Mouse (Mus musculus) hindbrain, postnatal 0 days (tissue): ENCODE measurements around the gene Gucy1a1. TPM values are rescaled to one million over a fixed set of nuclear protein-coding genes. Genes with fewer than 3 reads are reported as not detected.

Experiments
- ATAC-seq: fragments of 200-750 bp; cut with Nextera tagmentation; 2 replicates; pipeline ENCODE4 v1.8.0; 2017; ENCODE audit warnings: mild to moderate bottlenecking, moderate TSS enrichment, moderate library complexity
- DNase-seq: peaks from one replicate; pipeline ENCODE4 v3.0.0-alpha.2; 2015; ENCODE audit warnings: low spot score
- H3K27ac ChIP-seq: fragments of 300-500 bp; sonication (generic); 2 replicates; pipeline ENCODE4 v1.5.1; 2014; ENCODE audit warnings: mild to moderate bottlenecking
- H3K27me3 ChIP-seq: fragments of 300-500 bp; sonication (generic); 2 replicates; pipeline ENCODE4 v1.6.1; 2014; ENCODE audit warnings: low read length, mixed read lengths; ENCODE audit not compliant: insufficient read depth
- H3K36me3 ChIP-seq: fragments of 300-500 bp; sonication (generic); 2 replicates; pipeline ENCODE4 v1.6.1; 2014; ENCODE audit warnings: low read length, mixed read lengths; ENCODE audit not compliant: insufficient read depth
- H3K4me1 ChIP-seq: fragments of 300-500 bp; sonication (generic); 2 replicates; pipeline ENCODE4 v1.6.1; 2014; ENCODE audit warnings: antibody characterized with exemption, low read length, mixed read lengths; ENCODE audit not compliant: insufficient read depth
- H3K4me2 ChIP-seq: fragments of 300-500 bp; sonication (generic); 2 replicates; pipeline ENCODE4 v1.6.1; 2014; ENCODE audit warnings: low read depth, mild to moderate bottlenecking, low read length, moderate library complexity, mixed read lengths
- H3K4me3 ChIP-seq: fragments of 300-500 bp; sonication (generic); 2 replicates; pipeline ENCODE4 v1.5.1; 2014; ENCODE audit warnings: low read length
- H3K9ac ChIP-seq: fragments of 300-500 bp; sonication (generic); replicated peaks from 2 replicates; pipeline ENCODE4 v1.6.1; 2014; ENCODE audit warnings: mild to moderate bottlenecking, low read length, moderate library complexity, mixed read lengths
- H3K9me3 ChIP-seq: fragments of 300-500 bp; sonication (generic); 2 replicates; pipeline ENCODE4 v1.6.1; 2016; ENCODE audit warnings: low read length, mixed read lengths
- CTCF ChIP-seq: IDR thresholded peaks from 2 replicates; pipeline ENCODE4 v1.5.1; 2016; ENCODE audit warnings: antibody characterized with exemption, control low read depth, low read depth
- WGBS: fragments of 180-500 bp; shearing (Covaris S2); extraction: QIAGEN DNeasy Blood & Tissue Kit; methylation state at CpG from one replicate; pipeline ENCODE4 v1.1.7; 2014; 5-methylcytosine and 5-hydroxymethylcytosine counted together
- microRNA-seq, 2 experiments: library from miRNA; unstranded; fragments of <30 nt; microRNA quantifications; one replicate each; pipeline ENCODE4; 2016
- polyA plus RNA-seq: library from polyadenylated mRNA; unstranded; fragments of >200 nt; fragmentation: Nextera tagmentation; extraction: Ambion mirVana; gene quantifications from 2 replicates; pipeline ENCODE4 v1.2.1, GENCODE M21; 2015
- total RNA-seq: library from RNA; depleted of rRNA; stranded (reverse); fragments of >200 nt; gene quantifications from 2 replicates; pipeline ENCODE4 v1.2.3, GENCODE M21; 2014; rRNA removed

The Gucy1a1 gene
- total and polyA plus RNA-seq, 2 experiments from 2014 or later, result 27.6 to 43.4 TPM

GRCm38 (mm10) chr3:82046087-82046486 is 99.5 kb downstream of the Gucy1a1 start:
- no peaks in the 10 kb centered on the region for H3K4me1 ChIP-seq
- peaks cover 8% of the 10 kb centered on the region; the same call in 1 of the 2 replicates for H3K36me3 ChIP-seq
- H3K4me2 ChIP-seq, result no peak overlapping the region
- no peak overlapping the region for H3K9ac ChIP-seq
- DNase-seq (no peak), ATAC-seq (no peak)
- H3K27me3 ChIP-seq, result no peaks in the 10 kb centered on the region
- no peak overlapping the region for H3K4me3 ChIP-seq
- H3K27ac ChIP-seq, result no peak overlapping the region
- H3K9me3 ChIP-seq, result no peaks in the 10 kb centered on the region
- no peak for TF ChIP-seq CTCF
- WGBS, result 87% methylated on average over 8 of the region's 8 CpGs

DNA sequence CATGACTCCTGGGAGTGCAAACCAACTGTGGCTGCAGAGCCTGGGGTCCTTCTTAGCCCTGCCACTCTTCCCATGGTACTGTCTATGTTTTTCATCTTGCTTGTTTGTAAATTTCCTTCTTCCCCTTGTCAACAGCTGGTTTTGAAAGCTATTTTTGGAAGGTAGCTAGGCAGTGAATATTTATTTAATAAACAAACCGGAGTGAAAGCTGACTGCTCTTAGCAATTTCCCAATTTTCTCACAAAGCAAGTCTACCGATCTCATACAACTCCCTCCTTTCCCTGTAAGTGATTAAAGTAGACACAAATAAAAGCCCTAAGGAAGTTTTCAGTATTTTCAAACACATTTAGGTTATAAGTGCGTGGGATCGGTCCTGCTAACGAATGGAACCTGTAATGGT is 100.7 kb downstream of the Gucy1a1 start:
- 92% methylated on average over 5 of the region's 5 CpGs for WGBS
- Histone ChIP-seq H3K36me3 (peaks cover 8% of the 10 kb centered on the region; the same call in 1 of the 2 replicates), H3K4me1 (no peaks in the 10 kb centered on the region), H3K9ac (no peak overlapping the region), H3K27ac (no peak overlapping the region), H3K27me3 (no peaks in the 10 kb centered on the region), H3K4me3 (no peak overlapping the region), H3K9me3 (no peaks in the 10 kb centered on the region), H3K4me2 (no peak overlapping the region)
- TF ChIP-seq CTCF, result no peak
- ATAC-seq, result no peak
- no peak for DNase-seq

GRCm38 (mm10) chr3:82043676-82044075 is 101.9 kb downstream of the Gucy1a1 start:
- Histone ChIP-seq H3K4me3 (no peak overlapping the region), H3K36me3 (peaks cover 8% of the 10 kb centered on the region; the same call in 1 of the 2 replicates), H3K9ac (no peak overlapping the region), H3K27ac (no peak overlapping the region), H3K9me3 (no peaks in the 10 kb centered on the region), H3K27me3 (no peaks in the 10 kb centered on the region), H3K4me1 (no peaks in the 10 kb centered on the region), H3K4me2 (no peak overlapping the region)
- WGBS, result 84% methylated on average over 6 of the region's 6 CpGs
- TF ChIP-seq CTCF, result no peak
- DNase-seq, result no peak
- ATAC-seq, result no peak

Small RNA genes lying within 50 kb of the gene (microRNA-seq; reads per million reads assigned to microRNA genes)
- gene Mir7010, result 0.35 to 0.36 reads per million in 2 experiments

Other genes starting within 250 kb of the Gucy1a1 start
- 12.3 and 15.4 TPM in 2 replicates for gene Ctso, start 213.2 kb downstream of the Gucy1a1 start, total RNA-seq
- gene Ctso, start 213.2 kb downstream of the Gucy1a1 start, polyA plus RNA-seq, result 23.6 and 26.7 TPM in 2 replicates
- not detected in 2 replicates for gene Tdo2, start 169.6 kb downstream of the Gucy1a1 start, total RNA-seq
- gene Tdo2, start 169.6 kb downstream of the Gucy1a1 start, polyA plus RNA-seq, result 0.40 and 0.52 TPM in 2 replicates
- 0.52 TPM in 1 of 2 replicates, not detected in the other for gene Asic5, start 163.5 kb downstream of the Gucy1a1 start, total RNA-seq
- 0.16 TPM in 1 of 2 replicates, not detected in the other for gene Asic5, start 163.5 kb downstream of the Gucy1a1 start, polyA plus RNA-seq
- 39.3 and 39.7 TPM in 2 replicates for gene Gucy1b1, start 71.1 kb downstream of the Gucy1a1 start, total RNA-seq
- gene Gucy1b1, start 71.1 kb downstream of the Gucy1a1 start, polyA plus RNA-seq, result 53.6 and 56.3 TPM in 2 replicates
- 47.8 and 53.3 TPM in 2 replicates for gene Map9, start 212.3 kb upstream of the Gucy1a1 start, total RNA-seq
- 109 and 118 TPM in 2 replicates for gene Map9, start 212.3 kb upstream of the Gucy1a1 start, polyA plus RNA-seq